ENCODE assay signal across 11 mouse cellular contexts in genomic region chr2:157340221-157340741, GRCm38 (mm10). TPM values are rescaled to one million over a fixed set of nuclear protein-coding genes. Genes with fewer than 3 reads are reported as not detected.
DNase-seq lines count a peak whose midpoint lies in the region; ATAC-seq and TF ChIP-seq lines count a peak whose summit lies in the region.
"Had no signal": no experiment of that assay in that cellular context is flagged by ENCODE, and none has a peak within 500 bp of the region (broad histone marks: within the 10 kb centered on the region; RNA-seq: fewer than 3 reads in every experiment).

No protein-coding gene starts in this region.

- no peak overlapping the region for H3K27ac ChIP-seq in intestine, postnatal 0 days (ENCODE audit: low read depth, low read length)
- H3K27ac ChIP-seq in limb, embryonic 12.5 days = peak overlapping the region; percentile 69

- peak; percentile 63 for ATAC-seq in frontal cortex, adult (ENCODE audit: low TSS enrichment)
- no peak for ATAC-seq in intestine, postnatal 0 days
- ATAC-seq in limb, embryonic 12.5 days (ENCODE audit: insufficient number of reproducible peaks, insufficient read depth, low FRiP score, low TSS enrichment, low read depth) = no peak
- no peak for ATAC-seq in erythroblast, adult 5-6 weeks (replicated peaks; ENCODE audit: low FRiP score, poor library complexity, severe bottlenecking)

- TF ChIP-seq CTCF in intestine, postnatal 0 days (IDR thresholded peaks at IDR 0.05; ENCODE audit: low read depth) = 0 out of 2 replicates have a peak, but pooled peaks have one; percentile 0

- WGBS in intestine, postnatal 0 days = 54% methylated on average over 7 of the region's 7 CpGs
- 50% methylated on average over 7 of the region's 7 CpGs for WGBS in limb, embryonic 12.5 days

- H3K4me3 ChIP-seq in intestine, postnatal 0 days (ENCODE audit: low read depth, low read length) = no peak overlapping the region
- H3K4me3 ChIP-seq in limb, embryonic 12.5 days (replicated peaks) = no peak overlapping the region
- H3K4me3 ChIP-seq: erythroblast, embryonic 14.5 days; megakaryocyte, embryonic 14.5 days had no signal

- H3K4me2 ChIP-seq in intestine, postnatal 0 days (replicated peaks; ENCODE audit: low read depth) = no peak overlapping the region
- no peak overlapping the region for H3K4me2 ChIP-seq in limb, embryonic 12.5 days

- H3K36me3 ChIP-seq in intestine, postnatal 0 days (ENCODE audit: control insufficient read depth, insufficient read depth) = no peaks in the 10 kb centered on the region
- H3K36me3 ChIP-seq in limb, embryonic 12.5 days = no peaks in the 10 kb centered on the region
- H3K36me3 ChIP-seq: G1E had no signal

- peak; percentile 43 for DNase-seq in kidney, adult 9 months
- DNase-seq in kidney, adult 18-20 months = no peak
- DNase-seq in right cerebral cortex, postnatal 36 days (ENCODE audit: low spot score in 2 of 2) = peak; percentile 48 to 49
- DNase-seq in urinary bladder, postnatal 36 days (ENCODE audit: low spot score in 2 of 2) = no peak

- no peak overlapping the region for H3K9ac ChIP-seq in intestine, postnatal 0 days (ENCODE audit: low read depth, low read length)
- H3K9ac ChIP-seq in limb, embryonic 12.5 days (replicated peaks) = no peak overlapping the region

- H3K9me3 ChIP-seq in intestine, postnatal 0 days (ENCODE audit: control insufficient read depth) = no peaks in the 10 kb centered on the region
- H3K9me3 ChIP-seq in limb, embryonic 12.5 days = no peaks in the 10 kb centered on the region
- H3K9me3 ChIP-seq: G1E; megakaryocyte, embryonic 14.5 days had no signal

- H3K27me3 ChIP-seq in intestine, postnatal 0 days (replicated peaks; ENCODE audit: control insufficient read depth, insufficient read depth, low read length) = no peaks in the 10 kb centered on the region
- no peaks in the 10 kb centered on the region; the same call in 1 of the 2 replicates for H3K27me3 ChIP-seq in limb, embryonic 12.5 days

- no peaks in the 10 kb centered on the region for H3K4me1 ChIP-seq in intestine, postnatal 0 days (replicated peaks; ENCODE audit: control insufficient read depth, insufficient read depth, low read length)
- peaks cover 22% of the 10 kb centered on the region for H3K4me1 ChIP-seq in limb, embryonic 12.5 days (replicated peaks)

RNA-seq across cellular contexts. Expression of gene Ghrh, which starts 7.0 kb away (rescaled TPM):
- 0.26 and 0.78 TPM in 2 replicates for polyA plus RNA-seq in intestine, postnatal 0 days (2015; fragmentation: Nextera tagmentation; extraction: Ambion mirVana)
- polyA plus RNA-seq in limb, embryonic 12.5 days (2016; fragmentation: Nextera tagmentation; extraction: Ambion mirVana) = not detected in 2 replicates
- total RNA-seq in erythroblast, adult 5-6 weeks (2015; ENCODE audit: low replicate concordance) = not detected in 2 replicates
- not detected in 2 replicates for total RNA-seq in erythroblast, adult 5-6 weeks (2017; ENCODE audit: low replicate concordance)
- polyA plus RNA-seq: erythroblast, embryonic 14.5 days; G1E had no signal

RNA-seq across cellular contexts. Expression of gene Manbal, which starts 27.1 kb away (rescaled TPM):
- 60.9 and 66.5 TPM in 2 replicates for polyA plus RNA-seq in intestine, postnatal 0 days (2015; fragmentation: Nextera tagmentation; extraction: Ambion mirVana)
- 77.7 and 79.4 TPM in 2 replicates for polyA plus RNA-seq in limb, embryonic 12.5 days (2016; fragmentation: Nextera tagmentation; extraction: Ambion mirVana)
- total RNA-seq in erythroblast, adult 5-6 weeks (2015; ENCODE audit: low replicate concordance) = 7.1 and 11.0 TPM in 2 replicates
- total RNA-seq in erythroblast, adult 5-6 weeks (2017; ENCODE audit: low replicate concordance) = 1.4 and 3.2 TPM in 2 replicates

Comparison
In these comparisons a context has a peak if more than half of its experiments do, and no peak if none do; other contexts are left out.
1. DNase-seq: peak in kidney, adult 9 months (single experiment) and right cerebral cortex, postnatal 36 days (2 of 2); none in kidney, adult 18-20 months (single experiment) and urinary bladder, postnatal 36 days (0 of 2).